Mouse (Mus musculus) layer of hippocampus, postnatal 25 days (tissue): Measurements from ENCODE around the gene Sdhaf1. TPM values are rescaled to one million over a fixed set of nuclear protein-coding genes. Genes with fewer than 3 reads are reported as not detected.

ENCODE experiments used
- DNase-seq, 2 experiments: peaks; one replicate each; pipeline ENCODE4 v3.0.0; 2022; ENCODE audit warnings: mixed read lengths in 2 of 2, low spot score in 1 of 2; ENCODE audit errors: extremely low spot score in 1 of 2
- total RNA-seq, 2 experiments: library from RNA; stranded (reverse); gene quantifications; 2 replicates each; pipeline ENCODE4 v1.2.3; 2021

Gene Sdhaf1
- total RNA-seq = 1 to 10 TPM; 7.8 to 7.9 TPM

DNA sequence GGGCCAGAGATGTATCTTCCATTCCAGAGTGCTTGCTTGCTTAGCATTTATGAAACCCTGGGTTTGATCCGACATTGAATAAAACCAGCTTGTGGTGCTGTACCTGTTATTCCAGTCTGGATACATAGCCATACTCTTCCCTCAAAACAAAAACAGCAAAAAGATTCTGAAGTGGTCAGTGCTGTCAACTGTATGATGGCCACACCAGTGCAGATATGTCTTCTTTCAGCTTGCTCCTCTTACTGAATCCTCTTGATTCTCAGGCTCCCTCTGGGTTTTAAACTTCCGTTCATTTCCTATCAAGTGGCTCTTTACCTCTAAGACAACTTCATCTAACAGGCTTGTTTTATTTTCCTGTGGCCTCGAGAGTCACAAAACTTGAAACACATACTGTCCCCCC is at the start of gene Sdhaf1:
TSS of gene Sdhaf1 (minus strand) at position 101 of the 400 bp plus-strand sequence.
- DNase-seq = no peak

- no peak for DNase-seq
Measured at GRCm38 (mm10) chr7:30367466-30367865, 43.8 kb upstream of the Sdhaf1 start.

- no peak for DNase-seq
Measured at GRCm38 (mm10) chr7:30363344-30363738, 39.6 kb upstream of the Sdhaf1 start.

DNA sequence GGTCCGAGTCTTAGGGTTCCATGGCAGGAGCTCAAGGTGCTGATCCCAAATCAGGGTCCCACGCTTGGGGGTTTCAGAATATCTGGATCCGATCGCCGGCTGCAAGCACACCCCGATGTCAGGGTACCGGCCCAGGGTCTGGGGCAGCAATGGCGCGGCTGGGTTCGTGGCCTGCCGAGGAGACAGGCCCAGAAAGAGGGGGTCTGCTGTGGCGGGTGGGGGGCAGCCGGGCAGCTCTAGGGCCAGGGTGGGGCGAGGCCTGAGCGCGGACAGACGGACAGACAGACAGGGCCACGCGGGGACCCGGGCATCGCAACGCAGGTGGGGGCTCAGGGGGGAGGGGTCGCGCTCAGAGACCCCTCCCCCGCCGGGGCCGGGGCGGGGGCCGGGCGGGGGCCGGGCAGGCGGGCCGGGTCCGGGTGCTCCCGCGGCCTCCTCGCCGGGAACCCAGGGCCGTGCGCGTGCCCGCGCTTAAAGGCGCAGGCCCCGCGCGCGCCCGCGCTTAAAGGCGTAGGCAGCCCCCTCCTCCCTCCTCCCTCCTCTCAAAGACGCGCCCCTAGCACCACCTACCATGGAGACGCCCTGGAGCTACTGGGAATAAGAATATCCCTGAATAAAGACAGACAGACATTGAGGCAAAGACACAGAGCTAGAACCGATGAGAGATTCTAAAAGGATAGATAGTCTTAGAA is 39.1 kb upstream of the Sdhaf1 start, which contains the start of gene Lrfn3:
TSS of gene Lrfn3 (minus strand) at position 121 of the 692 bp plus-strand sequence.
- peak in 1 of 2 experiments; percentile 52 for DNase-seq

DNA sequence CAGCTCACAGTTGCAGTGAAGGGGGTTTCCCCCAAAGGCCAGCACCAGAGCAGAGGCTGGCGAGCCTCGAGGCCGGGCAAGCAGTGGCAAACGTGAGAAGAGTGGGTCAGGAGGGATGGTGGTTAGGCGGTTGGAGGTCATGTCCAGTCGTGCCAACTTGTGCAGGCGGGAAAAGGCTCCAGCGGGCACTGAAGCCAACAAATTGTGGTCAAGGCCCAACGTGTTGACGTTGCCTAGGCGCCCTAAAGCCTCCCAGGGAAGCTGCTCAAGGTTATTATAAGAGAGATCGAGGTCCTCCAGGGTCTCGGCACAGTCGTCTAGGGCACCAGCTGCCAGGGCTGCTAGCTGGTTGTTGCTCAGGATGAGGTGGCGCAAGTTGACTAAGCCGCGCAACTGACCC is 36.3 kb upstream of the Sdhaf1 start:
- DNase-seq = no peak

DNA sequence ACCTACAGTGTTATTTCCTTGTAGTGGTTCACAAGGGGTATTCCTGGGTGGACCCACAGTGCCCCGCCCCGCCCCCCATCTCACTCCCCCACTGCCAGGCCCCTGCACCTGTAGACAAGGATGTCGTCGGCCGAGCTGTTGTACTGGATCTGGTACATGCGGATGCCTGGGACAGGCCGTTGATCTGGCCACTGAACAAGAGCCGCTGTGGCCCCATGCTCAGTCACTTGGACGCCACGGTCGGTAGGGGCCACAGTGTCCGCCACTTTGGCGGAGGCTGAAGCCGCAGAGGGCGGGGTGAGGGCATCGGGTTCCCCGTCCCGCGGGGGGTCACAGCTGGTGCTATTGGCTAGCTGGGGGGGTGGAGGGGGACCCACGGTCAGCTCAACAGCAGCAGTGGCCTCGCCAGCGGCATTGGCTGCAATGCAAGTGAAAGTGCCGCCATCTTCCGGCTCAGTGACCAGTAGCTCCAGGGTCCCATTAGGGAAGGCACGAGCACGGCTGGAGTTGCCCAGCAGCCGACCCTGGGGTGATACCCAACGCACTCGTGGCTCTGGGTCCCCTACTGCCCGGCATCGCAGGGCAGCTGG is 35.7 kb upstream of the Sdhaf1 start:
- no peak for DNase-seq

DNA sequence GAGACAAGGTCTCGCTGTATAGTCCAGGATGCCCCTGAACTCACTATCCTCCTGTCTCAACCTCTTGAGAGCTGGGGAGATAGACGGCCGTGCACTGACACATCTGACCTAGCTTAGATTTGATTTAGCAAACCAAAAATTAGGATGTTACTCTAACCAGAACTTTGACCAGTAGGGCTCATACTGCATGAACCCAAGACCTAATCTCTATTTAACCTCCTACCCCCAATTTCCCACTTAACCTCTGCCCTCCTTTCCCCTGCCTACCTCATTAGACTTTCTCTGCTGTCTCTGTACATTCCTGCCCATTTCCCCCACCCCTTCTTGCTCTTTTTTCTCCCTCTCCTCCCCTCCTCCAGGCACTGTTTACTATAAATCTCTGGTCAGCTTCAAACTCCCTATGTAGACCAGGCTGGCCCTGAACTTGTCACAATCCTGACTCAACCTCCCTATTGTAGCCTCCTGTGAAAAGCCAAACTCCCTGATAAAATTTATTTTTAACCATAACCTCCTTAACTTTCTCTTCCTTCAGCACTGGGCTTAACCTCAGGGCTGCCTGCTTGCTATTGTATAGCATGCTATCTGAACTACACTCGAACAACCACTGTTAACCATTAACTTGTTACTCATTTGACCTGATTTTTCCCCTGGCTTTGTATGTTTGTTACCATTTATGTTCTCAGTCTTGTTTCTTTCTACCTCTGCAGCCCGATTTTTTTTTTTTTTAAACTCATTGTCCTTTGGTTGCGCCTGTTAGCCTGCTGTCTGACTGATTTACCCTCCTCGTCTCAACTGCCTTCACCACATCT is 34.9 kb upstream of the Sdhaf1 start:
- DNase-seq = no peak

DNA sequence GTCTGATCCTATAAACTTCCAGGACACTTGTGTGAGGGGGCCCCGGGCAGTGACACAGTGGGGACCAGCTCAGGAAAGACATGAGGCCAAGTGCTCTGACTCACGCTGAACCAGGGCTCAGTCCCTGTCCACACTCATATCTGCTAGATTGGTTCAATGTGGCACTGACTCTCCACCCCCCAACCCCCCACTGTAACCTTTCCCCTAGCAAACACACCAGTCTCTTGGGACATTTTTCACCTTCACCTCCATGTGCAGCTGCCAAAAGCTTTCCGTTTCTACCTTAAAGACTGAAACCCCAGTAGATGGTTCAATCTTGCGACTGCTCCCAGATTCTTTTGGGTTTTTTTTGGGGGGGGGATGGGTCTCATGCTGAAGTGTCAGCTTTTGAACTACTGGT is 30.4 kb upstream of the Sdhaf1 start:
- DNase-seq = no peak

DNA sequence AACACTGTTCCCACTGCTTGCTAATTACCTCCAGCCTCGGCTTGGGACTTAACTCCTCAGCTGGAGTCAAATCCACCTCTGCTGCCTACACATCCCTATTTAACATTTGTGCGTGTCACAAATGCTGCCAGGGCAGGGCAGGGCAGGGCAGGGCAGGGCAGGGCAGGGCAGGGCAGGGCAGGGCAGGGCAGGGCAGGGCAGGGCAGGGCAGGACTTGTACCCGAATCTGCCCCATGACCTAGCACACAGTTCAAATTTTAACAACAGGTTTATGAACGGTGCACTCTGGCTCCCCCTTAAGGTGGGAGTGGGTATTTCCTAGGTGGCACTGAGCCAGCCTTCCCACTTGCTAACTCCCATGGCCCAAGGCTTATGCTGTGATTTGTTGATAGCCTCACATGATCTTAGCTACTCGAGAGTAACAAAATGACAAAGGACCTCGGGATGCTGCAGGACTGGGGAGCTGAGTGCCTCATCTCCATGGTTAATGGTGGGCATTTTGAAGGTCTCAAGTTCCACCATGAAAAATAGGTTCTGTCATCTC is 29.7 kb upstream of the Sdhaf1 start:
- DNase-seq = peak; percentile 73 to 83

DNA sequence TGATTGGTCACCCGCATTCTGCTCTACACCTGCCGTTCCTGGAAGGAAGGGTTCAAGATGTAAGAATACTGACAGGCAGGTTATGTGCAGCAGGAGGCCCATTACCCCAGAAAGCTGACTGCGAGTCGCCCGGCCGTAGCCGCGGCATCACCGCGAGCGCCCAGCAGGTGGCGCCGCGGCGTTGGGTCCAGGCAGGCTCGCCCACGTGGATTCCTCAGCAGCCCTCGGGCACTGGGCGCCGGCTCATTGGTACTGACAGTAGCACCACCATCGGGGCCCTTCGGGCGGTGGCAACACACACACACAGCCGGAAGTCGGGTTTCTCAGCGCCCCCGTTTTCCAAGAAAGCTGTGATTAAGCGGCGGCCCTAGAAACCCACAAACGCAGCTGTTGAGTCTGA is 24.1 kb upstream of the Sdhaf1 start:
- peak; percentile 64 to 71 for DNase-seq

- peak in 1 of 2 experiments; percentile 62 for DNase-seq
Measured at GRCm38 (mm10) chr7:30346635-30347379, 23.1 kb upstream of the Sdhaf1 start.

- no peak for DNase-seq
Measured at GRCm38 (mm10) chr7:30339432-30340109, 15.9 kb upstream of the Sdhaf1 start.

GRCm38 (mm10) chr7:30336384-30336783 is 12.7 kb upstream of the Sdhaf1 start:
- peak; percentile 86 to 90 for DNase-seq

- DNase-seq = no peak
Measured at GRCm38 (mm10) chr7:30335688-30336087, 12.0 kb upstream of the Sdhaf1 start.

GRCm38 (mm10) chr7:30334563-30334962 is 10.9 kb upstream of the Sdhaf1 start:
- no peak for DNase-seq

GRCm38 (mm10) chr7:30333436-30333835 is 9.7 kb upstream of the Sdhaf1 start:
- DNase-seq = peak in 1 of 2 experiments; percentile 54

GRCm38 (mm10) chr7:30332622-30333259 is 9.0 kb upstream of the Sdhaf1 start:
- DNase-seq = no peak

GRCm38 (mm10) chr7:30331887-30332286 is 8.2 kb upstream of the Sdhaf1 start:
- peak; percentile 64 to 70 for DNase-seq

- DNase-seq = no peak
Measured at GRCm38 (mm10) chr7:30328379-30328778, 4.7 kb upstream of the Sdhaf1 start.
